Mouse (Mus musculus) forebrain, postnatal 0 days (tissue): ENCODE results near the gene Tent5d. TPM values are rescaled to one million over a fixed set of nuclear protein-coding genes. Genes with fewer than 3 reads are reported as not detected.

Experiments
- ATAC-seq: fragments of 200-750 bp; cut with Nextera tagmentation; 2 replicates; pipeline ENCODE4 v1.8.0; 2017; ENCODE audit warnings: mild to moderate bottlenecking, moderate library complexity
- DNase-seq: peaks from one replicate; pipeline ENCODE4 v3.0.0-alpha.2; 2015
- H3K27ac ChIP-seq: fragments of 300-500 bp; sonication (generic); 2 replicates; pipeline ENCODE4 v1.5.1; 2014; ENCODE audit warnings: low read depth, mild to moderate bottlenecking, antibody characterized with exemption, low read length, moderate library complexity, mixed read lengths
- H3K27me3 ChIP-seq: fragments of 300-500 bp; sonication (generic); 2 replicates; pipeline ENCODE4 v1.6.1; 2014; ENCODE audit warnings: mild to moderate bottlenecking, low read length, mixed read lengths; ENCODE audit not compliant: insufficient read depth
- H3K36me3 ChIP-seq: fragments of 300-500 bp; sonication (generic); 2 replicates; pipeline ENCODE4 v1.6.1; 2014; ENCODE audit warnings: mild to moderate bottlenecking, moderate library complexity; ENCODE audit not compliant: insufficient read depth
- H3K4me1 ChIP-seq: fragments of 300-500 bp; sonication (generic); 2 replicates; pipeline ENCODE4 v1.6.1; 2014; ENCODE audit warnings: antibody characterized with exemption; ENCODE audit not compliant: insufficient read depth
- H3K4me2 ChIP-seq: fragments of 300-500 bp; sonication (generic); 2 replicates; pipeline ENCODE4 v1.6.1; 2014; ENCODE audit warnings: low read depth, mild to moderate bottlenecking, moderate library complexity
- H3K4me3 ChIP-seq: fragments of 300-500 bp; sonication (generic); 2 replicates; pipeline ENCODE4 v1.5.1; 2014; ENCODE audit warnings: low read depth, low read length, mixed read lengths
- H3K9ac ChIP-seq: fragments of 300-500 bp; sonication (generic); 2 replicates; pipeline ENCODE4 v1.6.1; 2014; ENCODE audit warnings: mild to moderate bottlenecking
- H3K9me3 ChIP-seq: fragments of 300-500 bp; sonication (generic); 2 replicates; pipeline ENCODE4 v1.6.1; 2016; ENCODE audit warnings: low read length
- CTCF ChIP-seq: sonication (generic); IDR thresholded peaks from 2 replicates; pipeline ENCODE4 v1.5.1; 2016; ENCODE audit warnings: antibody characterized with exemption, control low read depth, low read depth
- WGBS: fragments of 180-500 bp; shearing (Covaris S2); extraction: QIAGEN DNeasy Blood & Tissue Kit; methylation state at CpG from one replicate; pipeline ENCODE4 v1.1.7; 2014; 5-methylcytosine and 5-hydroxymethylcytosine counted together
- polyA plus RNA-seq: library from polyadenylated mRNA; unstranded; fragments of >200 nt; fragmentation: Nextera tagmentation; extraction: Ambion mirVana; gene quantifications from 2 replicates; pipeline ENCODE4 v1.2.1, GENCODE M21; 2015
- total RNA-seq: library from RNA; depleted of rRNA; stranded (reverse); fragments of >200 nt; gene quantifications from 2 replicates; pipeline ENCODE4 v1.2.3, GENCODE M21; 2014; rRNA removed

The Tent5d gene
- total and polyA plus RNA-seq, 2 experiments from 2014 or later: 0.29 to 1.1 TPM

- Histone ChIP-seq H3K27me3 (no peaks in the 10 kb centered on the region), H3K9me3 (no peaks in the 10 kb centered on the region), H3K4me2 (peak overlapping the region; percentile 52), H3K27ac (0 out of 2 replicates have a peak overlapping the region, but pooled peaks have one; percentile 21), H3K4me1 (no peaks in the 10 kb centered on the region), H3K36me3 (no peaks in the 10 kb centered on the region), H3K9ac (peak overlapping the region; percentile 76), H3K4me3 (peak overlapping the region; percentile 62)
- no peak for TF ChIP-seq CTCF
- ATAC-seq: peak; percentile 70
- 32% methylated on average over 32 of the region's 32 CpGs for WGBS
- DNase-seq: peak; percentile 21
These were observed 23.3 kb downstream of the Tent5d start for GRCm38 (mm10) chrX:107815502-107816217.

- H3K27me3 ChIP-seq: no peaks in the 10 kb centered on the region
- peak; percentile 90 for DNase-seq
- peak within 1 kb of the TSS; percentile 76 for H3K9ac ChIP-seq
- TF ChIP-seq CTCF: peak; percentile 67
- H3K36me3 ChIP-seq: no peaks in the 10 kb centered on the region
- no peaks in the 10 kb centered on the region for H3K4me1 ChIP-seq
- no peaks in the 10 kb centered on the region for H3K9me3 ChIP-seq
- peak within 1 kb of the TSS; percentile 52 for H3K4me2 ChIP-seq
- H3K4me3 ChIP-seq: peak within 1 kb of the TSS; percentile 62
- peak; percentile 99 for ATAC-seq
- H3K27ac ChIP-seq: 0 out of 2 replicates have a peak within 1 kb of the TSS, but pooled peaks have one; percentile 21
- WGBS: 26% methylated on average over 28 of the region's 28 CpGs
These were observed 23.8 kb downstream of the Tent5d start, which contains the start of gene 2610002M06Rik for GRCm38 (mm10) chrX:107816218-107816554. TSS of gene 2610002M06Rik (minus strand) at chrX:107816334.

GRCm38 (mm10) chrX:107816726-107817125, 24.3 kb downstream of the Tent5d start:
- no peaks in the 10 kb centered on the region for H3K4me1 ChIP-seq
- H3K4me3 ChIP-seq: peak overlapping the region; percentile 62; the same call in 1 of the 2 replicates
- H3K27ac ChIP-seq: no peak overlapping the region
- peak overlapping the region; percentile 52; the same call in 1 of the 2 replicates for H3K4me2 ChIP-seq
- TF ChIP-seq CTCF: no peak
- no peak for ATAC-seq
- H3K9me3 ChIP-seq: no peaks in the 10 kb centered on the region
- H3K27me3 ChIP-seq: no peaks in the 10 kb centered on the region
- 90% methylated on average over 6 of the region's 6 CpGs for WGBS
- H3K36me3 ChIP-seq: no peaks in the 10 kb centered on the region
- no peak for DNase-seq
- no peak overlapping the region for H3K9ac ChIP-seq

GRCm38 (mm10) chrX:107858165-107858564, 65.8 kb downstream of the Tent5d start:
- H3K27me3 ChIP-seq: no peaks in the 10 kb centered on the region
- H3K4me2 ChIP-seq: 0 out of 2 replicates have a peak overlapping the region, but pooled peaks have one; percentile 5
- no peaks in the 10 kb centered on the region for H3K9me3 ChIP-seq
- H3K9ac ChIP-seq: no peak overlapping the region
- H3K4me3 ChIP-seq: no peak overlapping the region
- WGBS: 34% methylated on average over 4 of the region's 4 CpGs
- no peak overlapping the region for H3K27ac ChIP-seq
- H3K36me3 ChIP-seq: no peaks in the 10 kb centered on the region
- DNase-seq (peak; percentile 1), ATAC-seq (no peak)
- TF ChIP-seq CTCF: no peak
- H3K4me1 ChIP-seq: no peaks in the 10 kb centered on the region

Other genes starting within 250 kb of the Tent5d start
- 0.15 TPM in 1 of 2 replicates, not detected in the other for gene Tbx22, start 124.6 kb upstream of the Tent5d start, total RNA-seq
- gene Tbx22, start 124.6 kb upstream of the Tent5d start, polyA plus RNA-seq: 0.06 and 0.08 TPM in 2 replicates
- 32.0 and 33.3 TPM in 2 replicates for gene 2610002M06Rik, start 23.7 kb downstream of the Tent5d start, total RNA-seq
- 14.5 and 17.1 TPM in 2 replicates for gene 2610002M06Rik, start 23.7 kb downstream of the Tent5d start, polyA plus RNA-seq
- gene Gm732, start 155.9 kb downstream of the Tent5d start, total RNA-seq: not detected in 2 replicates
- gene Gm732, start 155.9 kb downstream of the Tent5d start, polyA plus RNA-seq: not detected in 2 replicates